Mouse (Mus musculus): Measurements from ENCODE around the gene Gfpt2. TPM values are rescaled to one million over a fixed set of nuclear protein-coding genes. Genes with fewer than 3 reads are reported as not detected.

Gene Gfpt2
- total and polyA plus RNA-seq, 3 experiments = 0.04 TPM; not detected in 2

DNA sequence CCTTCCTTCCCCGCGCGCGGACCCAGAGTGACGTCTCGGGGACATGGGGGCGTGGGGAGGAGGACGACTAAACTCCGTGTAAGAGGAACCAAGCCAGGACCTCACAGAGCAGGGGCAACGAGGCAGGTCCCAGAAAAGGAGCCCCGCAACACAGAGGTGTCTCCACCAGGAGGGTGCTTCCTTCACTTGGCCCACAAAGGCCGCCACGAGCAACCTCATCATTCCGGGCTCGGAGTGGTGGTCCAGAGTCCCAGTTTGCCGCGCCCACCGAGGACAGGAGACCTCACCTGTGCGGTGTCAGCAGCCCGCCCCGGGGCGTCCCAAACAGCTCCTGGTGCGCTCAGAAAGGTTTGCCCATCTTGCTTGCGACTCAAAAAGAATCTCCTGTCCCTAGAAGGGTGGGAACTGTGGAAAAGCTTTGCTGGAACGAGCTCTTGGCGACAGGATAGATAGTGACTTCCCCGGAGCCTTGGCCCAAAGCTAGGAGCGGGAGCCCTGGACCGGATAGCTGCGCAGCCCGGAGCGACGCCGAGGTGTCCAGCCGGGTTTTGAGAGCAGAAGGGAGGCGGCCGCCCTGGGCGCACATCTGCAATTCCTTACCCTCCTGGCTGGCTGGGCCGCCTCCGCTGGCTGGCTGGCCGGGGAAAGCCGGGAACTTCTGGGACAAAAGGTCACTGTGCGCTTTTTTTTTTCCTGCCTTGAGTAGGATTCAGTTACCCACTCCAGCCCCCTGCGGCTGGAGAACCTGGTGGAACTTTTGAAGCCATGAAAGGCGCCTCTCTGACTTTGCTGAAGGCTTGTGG is 565 bp downstream of the Gfpt2 start:
- Histone ChIP-seq H3K79me2 (replicated peaks; ENCODE audit: control insufficient read depth, extremely low read depth, insufficient read depth, poor library complexity, severe bottlenecking) (no peaks in the 10 kb centered on the region), H3K36me3 (replicated peaks in 1 of 2; ENCODE audit: control insufficient read depth in 1 of 2, insufficient read depth in 1 of 2, low read length in 1 of 2) (no peaks in the 10 kb centered on the region), H3K4me2 (ENCODE audit: insufficient read depth, low read depth, poor library complexity, severe bottlenecking) (peak overlapping the region; percentile 33; the same call in 1 of the 2 replicates), H3K4me3 (replicated peaks in 1 of 3; ENCODE audit: low read depth in 2 of 3, low read length in 2 of 3, poor library complexity in 1 of 3) (no peak overlapping the region), H3K9me3 (replicated peaks; ENCODE audit: low read length) (peaks cover 3% of the 10 kb centered on the region), H3K9ac (ENCODE audit: insufficient read depth, low read depth) (no peak overlapping the region), H3K4me1 (ENCODE audit: control insufficient read depth in 1 of 2, insufficient read depth in 2 of 2) (no peaks in the 10 kb centered on the region), H3K27me3 (replicated peaks) (peaks cover 8% of the 10 kb centered on the region), H3K27ac (ENCODE audit: insufficient read depth, low read depth) (no peak overlapping the region)
- in situ Hi-C loops (cut with MboI; ENCODE audit: low pct_ligation_motif_present, low pct_unique_long_range_greater_than_20kb, low sequenced_read_pairs) (no loop called here), dilution Hi-C loops (cut with MboI; ENCODE audit: extremely low pct_ligation_motif_present, extremely low pct_unique_long_range_greater_than_20kb, low sequenced_read_pairs) (no loop called here)
- DNase-seq (ENCODE audit: extremely low read depth) = no peak
- no peak for TF ChIP-seq SIN3A (IDR thresholded peaks at IDR 0.05; ENCODE audit: low read length)
- no peak for TF ChIP-seq TBP (conservative IDR thresholded peaks at IDR 0.05; ENCODE audit: low read depth, low read length)
- TF ChIP-seq RCOR1 (conservative IDR thresholded peaks at IDR 0.05; ENCODE audit: low read depth, low read length) = no peak
- TF ChIP-seq HCFC1 (IDR thresholded peaks at IDR 0.05; ENCODE audit: low read depth, low read length) = no peak
- no peak for TF ChIP-seq MAZ (IDR thresholded peaks at IDR 0.05; ENCODE audit: low read depth, low read length)
- no peak for TF ChIP-seq POLR2AphosphoS2 (IDR thresholded peaks at IDR 0.05; ENCODE audit: low read depth, low read length)
- TF ChIP-seq CHD2 (IDR thresholded peaks at IDR 0.05; ENCODE audit: low read length) = no peak
- no peak for TF ChIP-seq USF2 (conservative IDR thresholded peaks at IDR 0.05; ENCODE audit: low read depth, low read length)
- TF ChIP-seq GABPA (IDR thresholded peaks at IDR 0.05; ENCODE audit: insufficient replicate concordance, low read depth, low read length) = no peak
- TF ChIP-seq CTCF (conservative IDR thresholded peaks at IDR 0.05 in 1 of 2, IDR thresholded peaks at IDR 0.05 in 1 of 2; ENCODE audit: low read depth in 2 of 2, low read length in 2 of 2) = no peak
- TF ChIP-seq NELFE (IDR thresholded peaks at IDR 0.05; ENCODE audit: low read depth, low read length) = no peak
- no peak for TF ChIP-seq MAX (IDR thresholded peaks at IDR 0.05; ENCODE audit: low read length)
- TF ChIP-seq ETS1 (conservative IDR thresholded peaks at IDR 0.05; ENCODE audit: low read depth, low read length) = no peak
- no peak for TF ChIP-seq NRF1 (IDR thresholded peaks at IDR 0.05; ENCODE audit: low read depth, low read length)
- TF ChIP-seq JUN (IDR thresholded peaks at IDR 0.05; ENCODE audit: insufficient read depth, low read depth, low read length) = no peak
- no peak for TF ChIP-seq E2F4 (IDR thresholded peaks at IDR 0.05; ENCODE audit: insufficient replicate concordance, low read depth, low read length)
- TF ChIP-seq PAX5 (IDR thresholded peaks at IDR 0.05; ENCODE audit: low read length) = no peak

DNA sequence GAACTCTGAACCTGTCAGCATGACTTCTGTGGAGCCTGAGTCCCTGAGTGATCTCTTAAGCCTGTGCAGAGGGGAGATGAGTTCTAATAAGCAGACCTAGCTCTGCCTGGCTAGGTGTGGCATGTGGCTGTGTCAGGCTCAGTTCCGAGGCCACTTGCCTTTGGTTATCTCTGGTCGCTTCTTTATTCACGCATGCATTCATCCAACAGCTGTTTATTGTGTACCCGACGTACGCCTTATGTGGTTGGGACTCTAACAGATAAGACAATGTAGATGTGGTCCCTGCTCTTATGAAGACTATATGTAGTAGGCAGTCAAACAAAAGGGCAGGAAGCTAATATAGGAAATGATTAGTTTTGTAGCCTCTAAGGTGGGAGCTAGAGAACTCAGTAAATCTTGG is 5.0 kb downstream of the Gfpt2 start:
- dilution Hi-C loops (cut with MboI; ENCODE audit: extremely low pct_ligation_motif_present, extremely low pct_unique_long_range_greater_than_20kb, low sequenced_read_pairs) = no loop called here
- H3K4me3 ChIP-seq (replicated peaks in 1 of 3; ENCODE audit: low read depth in 2 of 3, low read length in 2 of 3, poor library complexity in 1 of 3) = no peak overlapping the region
- H3K9me3 ChIP-seq (replicated peaks; ENCODE audit: low read length) = no peaks in the 10 kb centered on the region
- in situ Hi-C loops (cut with MboI; ENCODE audit: low pct_ligation_motif_present, low pct_unique_long_range_greater_than_20kb, low sequenced_read_pairs) = no loop called here
- no peak overlapping the region for H3K27ac ChIP-seq (ENCODE audit: insufficient read depth, low read depth)
- H3K27me3 ChIP-seq (replicated peaks) = no peaks in the 10 kb centered on the region
- H3K4me2 ChIP-seq (ENCODE audit: insufficient read depth, low read depth, poor library complexity, severe bottlenecking) = no peak overlapping the region
- H3K9ac ChIP-seq (ENCODE audit: insufficient read depth, low read depth) = no peak overlapping the region
- peaks cover 0 to 6% of the 10 kb centered on the region in 2 experiments; a peak in 2 of 4 replicates for H3K4me1 ChIP-seq (ENCODE audit: control insufficient read depth in 1 of 2, insufficient read depth in 2 of 2)
- H3K79me2 ChIP-seq (replicated peaks; ENCODE audit: control insufficient read depth, extremely low read depth, insufficient read depth, poor library complexity, severe bottlenecking) = no peaks in the 10 kb centered on the region
- TF ChIP-seq MAFK (IDR thresholded peaks at IDR 0.05; ENCODE audit: insufficient replicate concordance, low read length) = no peak
- TF ChIP-seq ZKSCAN1 (IDR thresholded peaks at IDR 0.05; ENCODE audit: borderline replicate concordance, low read depth, low read length) = no peak
- no peak for TF ChIP-seq ZMIZ1 (IDR thresholded peaks at IDR 0.05; ENCODE audit: low read depth, low read length)
- no peak for TF ChIP-seq MAZ (IDR thresholded peaks at IDR 0.05; ENCODE audit: low read depth, low read length)
- TF ChIP-seq RAD21 (IDR thresholded peaks at IDR 0.05; ENCODE audit: low read depth, low read length) = no peak
- no peak for TF ChIP-seq EP300 (IDR thresholded peaks at IDR 0.05; ENCODE audit: low read length)
- TF ChIP-seq USF2 (conservative IDR thresholded peaks at IDR 0.05; ENCODE audit: low read depth, low read length) = no peak
- TF ChIP-seq ELF1 (IDR thresholded peaks at IDR 0.05; ENCODE audit: low read depth, low read length) = no peak
- TF ChIP-seq MAX (IDR thresholded peaks at IDR 0.05; ENCODE audit: low read length) = no peak
- TF ChIP-seq JUND (conservative IDR thresholded peaks at IDR 0.05; ENCODE audit: low read depth, low read length) = no peak
- no peak for TF ChIP-seq NRF1 (IDR thresholded peaks at IDR 0.05; ENCODE audit: low read depth, low read length)
- TF ChIP-seq CHD2 (IDR thresholded peaks at IDR 0.05; ENCODE audit: low read length) = no peak
- TF ChIP-seq BHLHE40 (IDR thresholded peaks at IDR 0.05; ENCODE audit: low read depth, low read length) = no peak
- TF ChIP-seq KAT2A (IDR thresholded peaks at IDR 0.05; ENCODE audit: insufficient replicate concordance, low read length) = no peak
- no peak for TF ChIP-seq MEF2A (IDR thresholded peaks at IDR 0.05; ENCODE audit: borderline replicate concordance, low read depth, low read length)
- no peak for TF ChIP-seq NELFE (IDR thresholded peaks at IDR 0.05; ENCODE audit: low read depth, low read length)
- TF ChIP-seq PAX5 (IDR thresholded peaks at IDR 0.05; ENCODE audit: low read length) = no peak
- no peak for TF ChIP-seq TCF12 (IDR thresholded peaks at IDR 0.05; ENCODE audit: low read depth, low read length)
- TF ChIP-seq JUN (IDR thresholded peaks at IDR 0.05; ENCODE audit: insufficient read depth, low read depth, low read length) = no peak
- DNase-seq (ENCODE audit: extremely low read depth) = no peak
- no peaks in the 10 kb centered on the region for H3K36me3 ChIP-seq (replicated peaks in 1 of 2; ENCODE audit: control insufficient read depth in 1 of 2, insufficient read depth in 1 of 2, low read length in 1 of 2)

All from CH12.LX (cell line).